Mouse (Mus musculus) megakaryocyte, embryonic 14.5 days (primary cell): Measurements from ENCODE around the gene Lhfp. TPM values are rescaled to one million over a fixed set of nuclear protein-coding genes. Genes with fewer than 3 reads are reported as not detected.

ENCODE experiments used
- H3K27me3 ChIP-seq: replicated peaks from 2 replicates; pipeline ENCODE3; 2012; ENCODE audit warnings: inconsistent platforms
- H3K36me3 ChIP-seq: replicated peaks from 2 replicates; pipeline ENCODE3; 2012; ENCODE audit warnings: low read length, inconsistent platforms, mixed read lengths
- H3K4me1 ChIP-seq: 2 replicates; pipeline ENCODE4 v1.6.1; 2012; ENCODE audit warnings: inconsistent platforms
- H3K4me3 ChIP-seq: replicated peaks from 2 replicates; pipeline ENCODE3; 2012; ENCODE audit warnings: moderate library complexity, mild to moderate bottlenecking, inconsistent platforms
- H3K9me3 ChIP-seq: 2 replicates; pipeline ENCODE4 v1.6.1; 2012; ENCODE audit warnings: inconsistent platforms
- FLI1 ChIP-seq: IDR thresholded peaks from 2 replicates; pipeline ENCODE4 v1.6.1; 2012; ENCODE audit warnings: low read length, inconsistent platforms, mixed read lengths
- GATA1 ChIP-seq: IDR thresholded peaks from 3 replicates; pipeline ENCODE4 v1.6.1; 2012; ENCODE audit warnings: mixed read lengths, low read length, inconsistent platforms, borderline replicate concordance
- polyA plus RNA-seq: library from polyadenylated mRNA; stranded (reverse); fragments of >175 nt; gene quantifications from 2 replicates; pipeline ENCODE4 v1.2.3, GENCODE M21; 2012; ENCODE audit warnings: low replicate concordance; ENCODE audit not compliant: insufficient read depth

The Lhfp gene
- polyA plus RNA-seq, 1 experiment = 1.0 TPM

GRCm38 (mm10) chr3:53205706-53206105, 164.4 kb downstream of the Lhfp start:
- no peaks in the 10 kb centered on the region for H3K27me3 ChIP-seq
- H3K4me1 ChIP-seq = no peaks in the 10 kb centered on the region
- H3K36me3 ChIP-seq = no peaks in the 10 kb centered on the region
- H3K4me3 ChIP-seq = no peak overlapping the region
- H3K9me3 ChIP-seq = no peaks in the 10 kb centered on the region
- TF ChIP-seq GATA1 = no peak
- TF ChIP-seq FLI1 = no peak

DNA sequence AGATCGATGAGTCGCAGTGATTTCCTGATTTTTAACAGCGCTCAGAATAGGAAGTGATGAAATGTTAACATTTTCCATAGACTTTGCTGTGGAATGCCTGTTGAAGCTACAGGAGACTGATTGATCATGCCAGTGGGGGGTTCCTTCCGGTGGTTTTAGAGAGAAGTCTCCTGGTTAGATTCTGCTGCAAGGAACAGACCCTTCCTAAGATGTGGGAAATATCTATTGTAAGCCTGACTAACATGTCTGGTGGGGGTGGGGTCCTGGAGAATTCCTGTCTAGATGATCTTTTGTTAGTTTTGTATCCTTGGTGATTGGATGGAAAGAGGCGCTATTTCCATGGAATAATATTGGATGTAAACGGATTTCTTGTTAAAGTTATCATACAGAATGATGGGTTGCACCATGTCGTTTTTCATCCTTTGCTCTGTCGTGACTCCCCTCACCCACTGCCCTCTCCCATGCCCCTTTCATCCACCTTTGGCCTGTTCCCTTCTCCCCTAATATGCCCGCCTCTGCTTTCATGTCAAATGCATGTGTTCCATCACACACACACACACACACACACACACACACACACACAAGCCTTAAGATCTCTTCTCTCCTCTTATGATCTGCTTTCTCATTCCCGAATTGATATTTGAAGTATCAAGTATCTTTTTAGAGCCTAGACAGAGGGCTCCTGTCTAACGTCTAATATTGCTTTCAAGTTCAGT, 165.3 kb downstream of the Lhfp start:
- Histone ChIP-seq H3K36me3 (no peaks in the 10 kb centered on the region), H3K4me1 (no peaks in the 10 kb centered on the region), H3K27me3 (no peaks in the 10 kb centered on the region), H3K9me3 (no peaks in the 10 kb centered on the region), H3K4me3 (no peak overlapping the region)
- TF ChIP-seq GATA1 (no peak), FLI1 (no peak)

DNA sequence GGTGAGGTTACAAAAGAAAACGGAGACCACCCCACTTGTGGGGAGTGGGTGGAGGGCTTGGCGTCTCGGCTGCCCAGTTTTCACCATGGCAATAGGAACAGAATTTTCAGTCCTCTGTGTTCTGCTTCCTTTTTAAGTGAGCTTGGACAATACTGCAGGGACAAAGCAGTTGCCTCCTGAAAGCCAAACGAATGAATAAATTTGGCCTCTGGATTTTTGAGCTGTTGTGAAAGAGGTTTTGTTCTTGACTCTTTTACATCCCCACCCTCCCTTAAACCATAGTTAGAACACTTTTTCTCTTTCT, 165.8 kb downstream of the Lhfp start:
- Histone ChIP-seq H3K27me3 (no peaks in the 10 kb centered on the region), H3K4me1 (no peaks in the 10 kb centered on the region), H3K9me3 (peaks cover 1% of the 10 kb centered on the region), H3K36me3 (no peaks in the 10 kb centered on the region), H3K4me3 (no peak overlapping the region)
- TF ChIP-seq GATA1 (no peak), FLI1 (no peak)

- peaks cover 6% of the 10 kb centered on the region for H3K9me3 ChIP-seq
- no peak overlapping the region for H3K4me3 ChIP-seq
- no peaks in the 10 kb centered on the region for H3K36me3 ChIP-seq
- H3K27me3 ChIP-seq = no peaks in the 10 kb centered on the region
- no peak for TF ChIP-seq GATA1
- TF ChIP-seq FLI1 = no peak
- H3K4me1 ChIP-seq = no peaks in the 10 kb centered on the region
Observed at GRCm38 (mm10) chr3:53210691-53211526, 169.6 kb downstream of the Lhfp start.

GRCm38 (mm10) chr3:53212599-53212998, 171.3 kb downstream of the Lhfp start:
- Histone ChIP-seq H3K27me3 (no peaks in the 10 kb centered on the region), H3K4me3 (no peak overlapping the region)
- no peak for TF ChIP-seq FLI1
- no peak for TF ChIP-seq GATA1

DNA sequence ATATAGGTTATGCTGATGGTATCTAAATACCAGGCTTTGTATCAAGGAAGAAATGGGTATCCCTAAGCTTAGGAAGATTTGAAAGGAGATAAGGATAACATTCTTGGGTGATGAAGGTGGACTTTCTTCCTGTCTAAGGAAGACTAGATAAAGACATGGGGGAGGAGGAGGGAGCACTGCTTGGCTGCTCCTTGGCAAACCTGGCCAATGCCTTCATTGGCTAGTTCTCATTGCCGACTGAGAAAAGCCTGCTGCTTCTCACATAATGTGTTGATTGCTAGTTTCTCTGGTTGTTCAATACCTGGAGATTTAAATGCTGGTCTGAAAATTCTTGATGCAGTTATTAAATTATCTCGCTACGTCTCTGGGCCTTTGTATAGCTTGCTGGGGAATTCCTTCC, 172.0 kb downstream of the Lhfp start:
- TF ChIP-seq FLI1 = no peak
- TF ChIP-seq GATA1 = no peak
- H3K36me3 ChIP-seq = no peaks in the 10 kb centered on the region
- no peak overlapping the region for H3K4me3 ChIP-seq
- no peaks in the 10 kb centered on the region for H3K27me3 ChIP-seq
- H3K9me3 ChIP-seq = peaks cover 6% of the 10 kb centered on the region
- no peaks in the 10 kb centered on the region for H3K4me1 ChIP-seq

More at GRCm38 (mm10) chr3:53212599-53212998, 171.3 kb downstream of the Lhfp start:
- no peaks in the 10 kb centered on the region for H3K4me1 ChIP-seq
- H3K36me3 ChIP-seq = no peaks in the 10 kb centered on the region
- H3K9me3 ChIP-seq = peaks cover 6% of the 10 kb centered on the region

- TF ChIP-seq FLI1 (no peak), GATA1 (no peak)
- H3K4me3 ChIP-seq = no peak overlapping the region
- peaks cover 6% of the 10 kb centered on the region for H3K9me3 ChIP-seq
- no peaks in the 10 kb centered on the region for H3K27me3 ChIP-seq
- no peaks in the 10 kb centered on the region for H3K36me3 ChIP-seq
- no peaks in the 10 kb centered on the region for H3K4me1 ChIP-seq
Observed at GRCm38 (mm10) chr3:53213746-53214271, 172.5 kb downstream of the Lhfp start.

DNA sequence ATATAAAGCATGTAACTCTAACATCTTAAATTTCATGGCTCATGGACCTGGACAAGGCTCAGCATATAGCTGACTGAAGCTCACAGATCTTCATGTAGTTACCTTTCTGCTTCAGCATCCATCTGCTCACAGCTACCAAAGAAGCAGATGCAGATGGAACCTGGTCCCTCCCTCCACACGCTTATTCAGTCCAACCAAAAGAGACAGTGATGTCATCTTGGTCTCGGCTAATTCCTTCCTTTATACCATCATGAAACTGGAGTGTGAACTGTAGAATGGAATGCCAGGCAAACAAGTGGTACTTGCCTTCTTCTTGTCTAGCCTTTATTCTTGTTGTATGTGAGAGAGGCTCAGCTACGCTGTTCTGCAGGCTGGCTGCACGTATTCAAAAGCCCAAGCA, 173.1 kb downstream of the Lhfp start:
- Histone ChIP-seq H3K9me3 (peaks cover 6% of the 10 kb centered on the region), H3K36me3 (no peaks in the 10 kb centered on the region), H3K4me3 (no peak overlapping the region), H3K4me1 (no peaks in the 10 kb centered on the region), H3K27me3 (no peaks in the 10 kb centered on the region)
- TF ChIP-seq FLI1 = no peak
- TF ChIP-seq GATA1 = no peak

GRCm38 (mm10) chr3:53217697-53218096, 176.4 kb downstream of the Lhfp start:
- TF ChIP-seq GATA1 = no peak
- no peak for TF ChIP-seq FLI1
- H3K4me3 ChIP-seq = no peak overlapping the region
- H3K36me3 ChIP-seq = no peaks in the 10 kb centered on the region
- H3K4me1 ChIP-seq = no peaks in the 10 kb centered on the region
- no peaks in the 10 kb centered on the region for H3K9me3 ChIP-seq
- no peaks in the 10 kb centered on the region for H3K27me3 ChIP-seq
